Mouse (Mus musculus) activated CD4-positive, CD25-positive, alpha-beta regulatory T cell, adult 4 months (primary cell): ENCODE data around the gene Acadvl. TPM values are rescaled to one million over a fixed set of nuclear protein-coding genes. Genes with fewer than 3 reads are reported as not detected.
"Not testable (repeated sequence)": the region's sequence is repeated elsewhere in the genome, so short reads cannot be mapped to it uniquely, and the experiment has no call there.

Experiments used
- ATAC-seq: one replicate; pipeline ENCODE4 v1.8.0; 2017
- polyA plus RNA-seq, 2 experiments: library from polyadenylated mRNA; unstranded; fragments of 100-300 nt; shearing (Covaris generic); gene quantifications; one replicate each; pipeline ENCODE4 v1.2.1; 2017

Acadvl gene
- polyA plus RNA-seq, 2 experiments from 2014 or later: 107 to 139 TPM

- no peak for ATAC-seq
Measured at GRCm38 (mm10) chr11:70026689-70027088, 11.5 kb upstream of the Acadvl start.

- ATAC-seq: no peak
Measured at GRCm38 (mm10) chr11:70024151-70024514, 8.9 kb upstream of the Acadvl start.

- no peak for ATAC-seq
Measured at GRCm38 (mm10) chr11:70023481-70024150, 8.4 kb upstream of the Acadvl start.

GRCm38 (mm10) chr11:70021264-70022132 lies 6.3 kb upstream of the Acadvl start:
- peak; percentile 67 for ATAC-seq

DNA sequence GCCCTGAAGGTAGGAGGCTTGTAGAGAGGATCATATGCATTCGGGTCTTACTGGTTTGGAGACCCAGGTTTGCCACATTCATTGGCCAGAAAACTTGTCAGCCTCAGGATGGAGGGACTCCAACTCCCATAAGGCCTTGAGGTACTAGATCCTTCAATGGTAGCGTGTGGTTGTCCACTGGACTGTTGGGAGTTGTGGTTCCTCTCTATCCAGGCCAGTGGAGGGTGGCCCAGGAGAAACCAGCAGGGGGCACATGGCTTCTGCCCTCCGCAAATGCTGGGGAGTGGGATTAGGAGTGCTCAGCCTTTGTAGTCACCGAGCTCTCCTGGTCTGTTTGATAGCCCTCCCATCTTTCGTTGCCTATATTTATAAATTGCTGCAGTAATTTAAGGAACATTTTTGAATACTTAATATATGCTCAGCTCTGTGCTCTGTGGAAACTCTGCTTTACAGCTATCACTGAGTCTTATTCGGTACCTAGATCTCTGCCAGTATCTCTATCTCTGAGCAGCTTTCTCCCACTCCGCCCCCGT lies 5.6 kb upstream of the Acadvl start:
- ATAC-seq: peak; percentile 70

DNA sequence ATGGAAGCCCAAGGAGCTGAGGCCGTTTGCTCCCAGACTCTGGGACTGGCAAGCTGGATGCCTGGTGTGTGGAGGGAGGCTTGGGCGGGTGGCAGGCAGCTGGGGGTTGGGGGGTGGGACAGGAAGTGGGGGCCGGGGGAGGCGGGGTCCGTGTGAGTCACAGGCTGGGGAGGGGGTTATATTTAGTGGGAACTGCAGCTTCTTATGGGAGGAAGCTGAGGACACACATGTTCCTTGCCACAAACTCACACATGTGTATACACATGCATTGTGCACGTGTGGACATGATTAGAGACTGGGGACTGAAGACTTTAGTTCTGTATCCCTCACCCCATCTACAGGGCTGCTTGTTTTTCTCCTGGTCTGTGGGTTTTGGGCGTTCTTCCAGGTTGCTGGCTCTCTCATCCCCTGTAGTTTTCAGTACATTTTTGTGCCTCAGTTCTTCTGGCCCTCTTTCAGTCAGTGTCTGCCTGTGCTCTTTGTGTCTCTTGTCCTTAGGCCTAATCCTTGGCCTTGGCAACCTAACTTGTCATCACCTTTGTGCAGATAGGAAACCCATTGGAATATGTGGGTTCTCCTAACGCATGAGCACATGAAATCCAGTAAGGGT lies 4.9 kb upstream of the Acadvl start:
- no peak for ATAC-seq

GRCm38 (mm10) chr11:70019495-70020021 lies 4.3 kb upstream of the Acadvl start:
- no peak for ATAC-seq

- no peak for ATAC-seq
Measured at GRCm38 (mm10) chr11:70018131-70018990, 3.1 kb upstream of the Acadvl start.

- no peak for ATAC-seq
Measured at GRCm38 (mm10) chr11:70017199-70017767, 2.1 kb upstream of the Acadvl start.

DNA sequence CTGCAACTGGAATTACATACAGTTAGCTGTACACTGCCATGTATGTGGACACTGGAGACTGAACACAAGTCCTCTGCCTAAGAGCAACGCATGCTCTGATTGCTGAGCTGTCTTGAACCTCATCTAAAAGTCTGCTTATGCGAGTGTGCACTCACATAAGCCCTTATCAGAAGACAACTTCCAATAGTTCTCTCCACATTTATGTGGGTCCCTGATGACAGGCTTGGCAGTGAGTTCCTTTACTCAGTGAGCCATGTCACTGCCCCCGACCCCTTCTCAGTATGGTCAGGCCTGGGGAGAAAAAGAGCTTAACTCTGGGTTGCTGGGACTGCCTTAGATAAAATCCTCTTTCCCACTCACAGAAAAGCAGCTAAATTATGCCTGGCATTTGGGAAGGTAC lies 1.5 kb upstream of the Acadvl start, which contains the start of gene Dlg4:
Gene Dlg4, plus strand, starts transcription at position 274 of the 400 bp plus-strand sequence.
- no peak for ATAC-seq

DNA sequence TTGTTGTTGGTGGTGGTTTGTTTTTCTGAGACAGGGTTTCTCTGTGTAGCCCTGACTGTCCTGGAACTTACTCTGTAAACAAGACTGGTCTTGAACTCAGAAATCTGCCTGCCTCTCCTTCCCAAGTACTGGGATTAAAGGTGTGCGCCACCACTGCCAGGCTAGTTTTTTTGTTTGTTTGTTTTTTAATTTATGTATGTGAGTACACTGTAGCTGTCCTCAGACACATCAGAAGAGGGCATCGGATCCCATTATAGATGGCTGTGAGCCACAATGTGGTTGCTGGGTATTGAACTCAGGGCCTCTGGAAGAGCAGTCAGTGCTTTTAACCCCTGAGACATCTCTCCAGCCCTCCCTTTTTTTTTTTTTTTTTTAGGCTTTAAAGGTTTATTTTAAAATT lies 966 bp upstream of the Acadvl start:
- not testable (repeated sequence) for ATAC-seq

- ATAC-seq: no peak
Measured at GRCm38 (mm10) chr11:70015677-70016076, 466 bp upstream of the Acadvl start.

GRCm38 (mm10) chr11:70014051-70014450 lies 1.2 kb downstream of the Acadvl start:
- ATAC-seq: no peak

GRCm38 (mm10) chr11:70013408-70013807 lies 1.8 kb downstream of the Acadvl start:
- no peak for ATAC-seq

GRCm38 (mm10) chr11:70012931-70013330 lies 2.3 kb downstream of the Acadvl start:
- ATAC-seq: no peak

GRCm38 (mm10) chr11:70010961-70011360 lies 4.2 kb downstream of the Acadvl start:
- no peak for ATAC-seq

DNA sequence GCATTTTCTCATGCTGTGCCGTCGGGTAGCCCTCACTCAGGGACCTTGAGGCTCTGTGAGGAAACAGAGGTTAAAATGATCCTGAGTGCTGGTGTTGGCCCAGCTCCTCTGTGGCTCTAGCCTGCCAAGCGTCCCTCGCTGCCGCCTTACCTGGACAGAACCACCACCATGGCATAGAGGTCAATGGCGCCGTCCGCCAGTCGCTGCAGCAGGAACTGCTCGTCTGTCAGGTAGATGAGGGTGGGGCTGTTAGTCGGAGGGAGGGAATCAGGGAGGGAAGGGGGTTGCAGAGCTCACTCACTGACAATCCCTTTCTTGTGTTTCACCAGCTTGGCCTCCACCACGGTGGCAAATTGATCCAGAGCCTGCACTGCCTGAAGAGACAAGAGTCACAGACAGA lies 4.7 kb downstream of the Acadvl start:
- no peak for ATAC-seq

DNA sequence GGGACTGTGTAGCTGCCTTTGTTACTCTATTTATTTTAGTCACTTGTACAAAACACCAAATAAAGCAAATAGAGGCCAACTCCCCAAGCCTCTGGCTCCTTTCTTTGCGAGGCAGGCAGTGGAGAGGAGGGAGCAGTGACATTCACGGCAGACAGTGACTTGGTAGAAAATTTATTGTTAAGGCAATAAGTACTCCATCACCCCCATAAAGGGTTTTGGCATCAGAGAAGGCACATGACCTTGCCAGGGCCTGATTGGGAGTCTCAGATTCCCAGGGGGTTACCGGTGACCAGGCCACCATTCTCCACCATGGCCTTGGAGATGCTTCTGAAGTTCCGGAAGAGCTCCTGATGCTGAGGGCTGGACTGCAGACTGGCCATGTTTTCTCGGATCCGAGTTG lies 5.2 kb downstream of the Acadvl start:
- ATAC-seq: no peak

- peak; percentile 37 for ATAC-seq
Measured at GRCm38 (mm10) chr11:70005521-70005920, 9.7 kb downstream of the Acadvl start.

- no peak for ATAC-seq
Measured at GRCm38 (mm10) chr11:70002471-70002870, 12.7 kb downstream of the Acadvl start.

GRCm38 (mm10) chr11:70001865-70002264 lies 13.3 kb downstream of the Acadvl start:
- no peak for ATAC-seq

- ATAC-seq: no peak
Measured at GRCm38 (mm10) chr11:70001159-70001558, 14.1 kb downstream of the Acadvl start.
